Mouse (Mus musculus): Measurements from ENCODE around the gene Pigq.

Pigq gene

DNA sequence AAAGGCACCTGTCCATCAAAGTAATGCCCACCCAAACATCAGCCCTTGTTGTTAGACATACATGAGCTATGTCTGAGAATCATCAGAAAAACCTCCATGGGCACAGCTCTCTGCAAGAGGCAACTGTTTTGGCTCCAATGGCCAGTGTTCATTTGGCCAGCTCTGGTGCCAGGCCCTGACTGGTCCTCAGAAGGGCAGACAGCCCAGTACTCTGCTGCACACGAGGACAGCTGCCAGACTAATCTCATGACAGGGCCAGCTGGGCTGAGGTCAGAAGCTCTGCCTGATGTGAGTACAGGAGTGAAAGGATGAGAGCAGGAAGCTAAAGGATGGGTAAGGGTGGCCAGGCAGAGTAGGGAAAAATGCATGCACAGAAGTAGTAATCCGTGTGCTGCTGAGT lies 19.4 kb downstream of the Pigq start:
- in situ Hi-C loops (cut with MboI), result no loop called here

DNA sequence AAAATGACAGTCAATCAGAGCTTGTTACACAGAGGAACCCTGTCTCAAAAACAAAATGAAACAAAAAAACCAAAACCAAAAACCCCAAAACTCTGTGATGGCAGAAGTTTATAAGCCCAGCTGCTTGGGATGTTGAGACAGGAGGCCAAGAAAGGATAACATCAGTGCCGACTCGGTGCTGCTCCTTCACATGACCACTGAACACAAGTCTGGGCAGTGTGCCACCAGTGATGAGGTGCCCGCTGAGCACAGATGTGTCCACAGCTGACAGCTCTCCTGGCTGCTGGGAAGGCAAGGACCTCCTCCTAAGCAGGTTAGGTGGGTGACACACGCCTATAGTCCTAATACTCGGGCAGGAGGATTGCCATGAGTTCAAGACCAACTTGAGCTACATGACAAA lies 22.6 kb downstream of the Pigq start:
- in situ Hi-C loops (cut with MboI), result no loop called here

GRCm38 (mm10) chr17:25919786-25920642 lies 24.7 kb downstream of the Pigq start:
- in situ Hi-C loops (cut with MboI), result no loop called here

DNA sequence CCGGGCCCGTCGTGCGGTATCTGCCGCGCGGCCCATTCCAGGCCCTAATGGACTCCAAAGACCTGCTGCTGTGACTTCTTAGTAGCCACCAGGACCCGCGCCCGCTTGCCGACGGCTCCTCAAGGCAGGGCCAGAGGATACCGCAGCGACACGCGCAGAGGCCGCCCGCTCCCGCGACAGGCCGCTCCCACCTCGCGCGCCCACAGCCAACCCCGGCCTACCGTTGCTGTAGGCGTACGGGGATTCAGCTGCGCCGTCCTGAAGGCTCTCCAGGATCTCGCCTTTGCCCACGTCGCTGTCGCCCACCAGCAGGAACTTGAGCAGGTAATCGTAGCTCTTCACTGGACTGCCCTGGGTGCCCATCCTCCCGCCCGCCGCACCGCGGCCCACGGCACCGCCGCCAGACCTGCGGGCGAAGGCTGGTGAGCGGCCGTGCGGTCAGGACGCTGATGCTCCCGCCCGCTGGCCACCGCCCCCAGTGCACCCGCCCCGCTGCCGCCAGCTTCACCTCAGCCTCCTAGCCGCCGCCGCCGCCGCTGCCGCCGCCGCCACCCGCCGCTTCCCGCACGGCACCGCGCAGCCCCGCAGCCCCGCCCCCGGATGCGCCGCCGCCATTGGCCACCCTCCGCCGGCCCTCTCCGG lies 25.5 kb downstream of the Pigq start, which contains the start of gene Rab40c:
Gene Rab40c, minus strand, starts transcription at position 584 of the 642 bp plus-strand sequence.
- in situ Hi-C loops (cut with MboI), result no loop called here

GRCm38 (mm10) chr17:25918037-25918750 lies 26.5 kb downstream of the Pigq start:
- in situ Hi-C loops (cut with MboI), result no loop called here

DNA sequence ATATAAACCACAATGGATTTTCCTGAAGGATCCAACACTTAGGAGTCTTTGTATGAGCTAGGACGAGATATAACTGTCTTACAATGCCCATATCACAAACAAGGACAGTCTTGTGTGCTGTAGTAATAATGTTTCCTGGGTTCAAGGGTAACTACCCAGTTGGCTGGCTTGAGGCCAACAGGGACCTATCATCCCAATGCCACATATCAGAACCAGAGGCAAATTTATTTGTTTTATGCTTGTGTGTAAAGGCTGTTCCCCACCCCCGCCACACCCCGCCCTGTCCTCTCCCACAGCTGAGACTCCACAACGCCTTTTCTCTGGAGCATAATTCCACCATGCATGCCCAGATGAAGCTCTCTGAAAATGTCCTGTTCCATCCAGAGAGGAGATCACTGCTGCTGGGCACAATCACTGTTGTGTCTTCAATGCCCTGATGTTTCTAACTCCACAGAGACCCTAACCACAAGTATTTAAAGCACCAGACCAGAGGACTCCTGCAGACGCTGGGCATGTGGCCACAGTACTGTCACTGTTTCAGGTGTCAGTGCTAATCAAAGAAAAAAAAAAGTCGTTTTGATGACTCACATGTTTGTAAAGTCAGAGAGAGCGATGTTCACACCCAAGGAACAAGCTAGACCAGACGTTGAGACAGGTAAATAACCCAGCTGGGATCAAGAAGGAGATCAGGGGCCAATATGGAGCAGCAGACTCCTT lies 27.6 kb downstream of the Pigq start:
- in situ Hi-C loops (cut with MboI), result no loop called here

- in situ Hi-C loops (cut with MboI), result no loop called here
Observed at GRCm38 (mm10) chr17:25914295-25914694, 30.4 kb downstream of the Pigq start.

- in situ Hi-C loops (cut with MboI), result no loop called here
Observed at GRCm38 (mm10) chr17:25913877-25914275, 30.9 kb downstream of the Pigq start.

GRCm38 (mm10) chr17:25913186-25913876 lies 31.4 kb downstream of the Pigq start:
- in situ Hi-C loops (cut with MboI), result no loop called here

GRCm38 (mm10) chr17:25911816-25912215 lies 32.9 kb downstream of the Pigq start:
- in situ Hi-C loops (cut with MboI), result no loop called here

DNA sequence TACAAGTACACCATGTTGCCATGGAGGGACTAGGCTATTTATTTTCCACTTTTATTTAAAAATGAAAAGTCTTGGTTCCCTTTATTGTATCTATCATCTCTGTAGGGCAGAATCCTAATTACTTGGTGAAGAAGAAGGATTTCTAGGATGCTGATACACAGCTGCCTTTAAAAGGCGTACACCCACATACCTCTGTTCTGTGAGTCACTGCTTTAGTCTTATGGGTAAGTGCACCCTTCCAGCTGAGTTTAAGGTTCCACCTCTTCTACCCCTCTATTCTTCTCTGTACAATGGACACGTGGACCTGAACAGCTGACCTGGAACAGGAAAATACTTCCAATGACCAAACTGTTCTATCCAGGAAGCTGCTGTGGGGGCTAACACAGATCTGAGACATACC lies 37.1 kb downstream of the Pigq start:
- in situ Hi-C loops (cut with MboI), result no loop called here

DNA sequence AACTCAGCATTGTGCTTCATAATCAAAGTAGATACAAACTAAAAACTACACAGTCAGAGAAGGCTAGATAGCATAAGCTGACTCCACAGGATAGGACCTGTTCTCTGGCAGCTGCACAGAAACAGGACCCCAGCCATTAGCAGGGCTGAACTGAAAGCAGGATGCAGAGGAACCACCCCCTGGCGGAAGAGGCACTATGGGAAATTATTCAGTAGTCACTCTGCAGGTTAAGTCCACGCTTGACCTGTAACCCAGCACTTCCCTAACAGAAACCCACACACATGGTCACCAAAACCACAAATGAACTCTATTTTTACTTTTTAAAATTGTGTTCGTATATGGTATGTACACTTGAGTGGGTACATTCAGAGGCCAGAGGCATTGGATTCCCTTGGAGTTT lies 41.7 kb downstream of the Pigq start:
- in situ Hi-C loops (cut with MboI), result no loop called here

DNA sequence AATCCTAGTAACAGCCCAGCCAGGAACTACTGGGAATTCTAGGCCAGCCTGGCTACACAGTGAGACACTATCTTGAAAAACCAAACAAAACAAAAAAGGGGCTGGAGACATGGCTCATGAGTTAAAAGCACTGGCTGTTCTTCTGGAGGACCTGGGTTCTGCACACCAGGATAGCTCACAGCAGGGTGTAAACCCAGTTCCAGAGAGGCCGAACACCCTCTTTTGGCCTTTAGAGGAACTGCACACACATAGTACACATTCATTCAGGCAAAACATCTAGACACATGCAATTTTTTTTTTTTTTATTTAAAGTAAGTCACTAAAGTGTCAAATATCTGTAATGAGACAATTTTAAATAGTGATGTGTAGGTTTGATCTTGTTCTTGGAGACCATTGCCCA lies 44.5 kb downstream of the Pigq start:
- in situ Hi-C loops (cut with MboI), result no loop called here

GRCm38 (mm10) chr17:25895891-25896290 lies 48.8 kb downstream of the Pigq start:
- in situ Hi-C loops (cut with MboI), result no loop called here

- in situ Hi-C loops (cut with MboI), result no loop called here
Observed at GRCm38 (mm10) chr17:25895415-25895814, 49.3 kb downstream of the Pigq start.

- in situ Hi-C loops (cut with MboI), result loop anchor here (5.0 kb wide), 1 partner anchor 118 kb away; no protein-coding TSS in a partner anchor
Observed at GRCm38 (mm10) chr17:25893975-25894617, 50.6 kb downstream of the Pigq start.

GRCm38 (mm10) chr17:25888837-25889236 lies 55.9 kb downstream of the Pigq start:
- in situ Hi-C loops (cut with MboI), result no loop called here

DNA sequence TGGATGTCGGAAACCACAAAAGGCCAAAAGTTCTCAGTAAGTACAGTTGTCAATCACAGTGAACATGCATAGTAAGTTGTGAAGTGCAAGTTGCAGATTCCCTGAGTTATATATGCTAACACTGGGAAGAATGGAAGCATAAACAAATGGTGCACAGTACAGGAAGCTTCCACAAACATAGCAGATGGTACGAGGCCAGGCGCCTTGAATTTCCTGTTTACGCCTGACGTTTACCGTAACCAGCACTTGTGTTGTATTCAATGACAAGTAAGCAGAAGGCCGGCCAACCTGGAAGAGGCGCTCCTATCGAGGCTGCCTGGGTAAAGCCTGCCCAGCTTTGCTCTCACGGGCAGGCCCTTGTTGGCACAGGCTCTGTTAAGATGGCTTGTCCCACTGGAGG lies 57.3 kb downstream of the Pigq start:
- in situ Hi-C loops (cut with MboI), result no loop called here

GRCm38 (mm10) chr17:25886806-25887205 lies 57.9 kb downstream of the Pigq start:
- in situ Hi-C loops (cut with MboI), result no loop called here

DNA sequence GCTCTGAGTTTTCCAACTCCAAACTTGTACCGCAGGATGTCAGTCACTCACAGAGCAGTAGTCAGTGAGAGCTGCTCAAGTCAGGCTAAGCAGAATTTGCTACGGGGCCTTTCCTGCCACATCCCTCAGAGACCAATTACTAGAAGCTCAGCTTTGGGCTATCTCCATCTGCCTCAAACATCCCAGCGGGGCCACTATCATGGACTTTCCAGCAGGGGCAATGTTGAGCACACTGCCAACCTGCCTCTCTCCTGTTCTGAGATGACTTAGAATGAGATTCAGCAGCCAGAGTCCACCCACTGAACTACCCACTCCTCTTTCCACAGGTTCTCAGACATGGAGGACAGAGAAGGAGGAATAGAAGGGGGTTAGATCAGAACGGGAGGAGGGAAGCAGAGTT lies 59.1 kb downstream of the Pigq start:
- in situ Hi-C loops (cut with MboI), result no loop called here

DNA sequence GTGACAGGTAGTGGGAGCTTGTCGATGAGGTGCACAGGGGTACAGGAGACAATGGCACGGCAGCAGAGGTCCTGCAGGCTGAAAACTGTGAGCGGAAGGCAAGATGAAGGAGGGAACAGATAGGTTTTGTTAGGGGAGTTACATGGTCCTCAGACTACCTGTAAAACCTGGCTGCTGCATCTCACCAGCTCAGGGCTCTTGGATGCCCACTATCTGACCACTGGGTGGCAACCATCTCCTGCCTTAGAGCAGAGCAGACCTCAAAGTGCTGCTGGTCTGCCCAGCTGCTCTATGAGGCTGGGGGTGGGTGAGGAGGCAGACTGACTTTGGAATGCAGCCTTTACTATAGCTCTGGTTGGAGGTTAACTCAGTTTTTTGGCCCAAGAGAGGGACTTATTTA lies 60.9 kb downstream of the Pigq start:
- in situ Hi-C loops (cut with MboI), result no loop called here
